Mouse (Mus musculus): ENCODE results near the gene Kif26b. TPM values are rescaled to one million over a fixed set of nuclear protein-coding genes. Genes with fewer than 3 reads are reported as not detected.

The Kif26b gene
- polyA plus RNA-seq, 1 experiment from 2014 or later, result 2.9 TPM

DNA sequence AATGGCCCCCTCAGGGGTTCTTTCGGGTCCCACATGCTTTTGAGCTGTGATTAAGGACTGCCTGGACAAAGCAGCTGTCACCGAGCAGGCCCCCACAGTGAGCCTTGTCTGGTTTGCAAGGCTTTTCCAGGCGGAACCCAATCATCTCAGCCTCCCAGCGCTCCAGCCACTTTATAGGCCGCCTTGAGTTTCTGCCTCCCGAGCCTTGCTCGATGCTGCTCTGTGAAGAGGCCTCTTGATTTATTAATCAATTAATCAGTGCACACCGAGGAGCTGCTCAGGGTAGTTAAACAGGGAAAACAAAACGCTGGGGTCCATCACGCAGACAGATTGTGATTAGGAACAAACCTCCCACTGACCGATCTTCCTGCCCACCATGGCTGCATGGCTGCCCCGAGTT, 148.2 kb downstream of the Kif26b start:
- 56% methylated on average over 12 of the region's 12 CpGs for WGBS
- Histone ChIP-seq H3K9ac (no peak overlapping the region), H3K36me3 (ENCODE audit: poor library complexity, severe bottlenecking) (no peaks in the 10 kb centered on the region), H3K9me3 (replicated peaks) (no peaks in the 10 kb centered on the region), H3K27ac (no peak overlapping the region), H3K27me3 (no peaks in the 10 kb centered on the region), H3K4me3 (no peak overlapping the region), H3K4me2 (no peak overlapping the region), H3K4me1 (no peaks in the 10 kb centered on the region)
- ATAC-seq, result no peak

DNA sequence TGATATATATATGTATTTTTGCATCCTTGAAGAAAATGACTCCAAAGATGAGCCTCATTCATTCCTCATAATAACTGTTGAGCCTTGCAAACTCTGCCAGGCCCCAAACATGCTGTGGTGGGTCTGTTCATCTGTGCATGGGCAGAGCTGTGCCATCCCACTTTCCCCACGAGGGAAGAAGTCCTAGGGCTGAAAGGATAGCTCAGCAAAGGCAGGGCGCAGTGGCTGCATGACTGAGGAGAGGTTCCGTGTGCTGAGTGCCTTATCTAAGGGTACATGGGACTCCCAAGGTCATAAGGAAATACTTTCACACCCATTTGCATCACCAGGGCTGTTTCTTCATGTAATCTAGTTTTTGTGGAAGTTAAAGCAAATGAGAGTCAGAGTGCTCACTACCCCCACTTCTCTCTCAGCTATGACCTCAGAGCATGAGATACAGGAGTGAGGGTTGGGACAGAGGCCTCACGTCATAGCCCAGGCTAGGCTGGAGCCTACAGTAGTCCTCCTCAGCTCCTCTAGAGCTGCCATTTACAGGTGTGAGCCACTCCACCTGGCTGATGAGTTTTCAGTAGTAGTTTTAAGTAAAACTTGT, 148.8 kb downstream of the Kif26b start:
- Histone ChIP-seq H3K9me3 (replicated peaks) (no peaks in the 10 kb centered on the region), H3K4me3 (no peak overlapping the region), H3K4me1 (no peaks in the 10 kb centered on the region), H3K9ac (no peak overlapping the region), H3K27me3 (no peaks in the 10 kb centered on the region), H3K27ac (no peak overlapping the region), H3K36me3 (ENCODE audit: poor library complexity, severe bottlenecking) (no peaks in the 10 kb centered on the region), H3K4me2 (no peak overlapping the region)
- WGBS, result 82% methylated on average over 4 of the region's 4 CpGs
- ATAC-seq, result no peak

- Histone ChIP-seq H3K36me3 (ENCODE audit: poor library complexity, severe bottlenecking) (no peaks in the 10 kb centered on the region), H3K4me3 (no peak overlapping the region), H3K27me3 (no peaks in the 10 kb centered on the region), H3K4me1 (no peaks in the 10 kb centered on the region), H3K9me3 (replicated peaks) (no peaks in the 10 kb centered on the region), H3K4me2 (no peak overlapping the region), H3K27ac (no peak overlapping the region), H3K9ac (no peak overlapping the region)
- 77% methylated on average over 10 of the region's 10 CpGs for WGBS
- no peak for ATAC-seq
These were observed 154.7 kb downstream of the Kif26b start for GRCm38 (mm10) chr1:178683631-178684030.

GRCm38 (mm10) chr1:178684991-178685680, 156.2 kb downstream of the Kif26b start:
- Histone ChIP-seq H3K27me3 (no peaks in the 10 kb centered on the region), H3K36me3 (ENCODE audit: poor library complexity, severe bottlenecking) (no peaks in the 10 kb centered on the region), H3K9ac (no peak overlapping the region), H3K27ac (no peak overlapping the region), H3K4me3 (no peak overlapping the region), H3K9me3 (replicated peaks) (no peaks in the 10 kb centered on the region), H3K4me1 (no peaks in the 10 kb centered on the region), H3K4me2 (no peak overlapping the region)
- ATAC-seq, result no peak
- WGBS, result 45% methylated on average over 8 of the region's 8 CpGs

GRCm38 (mm10) chr1:178686881-178687280, 158.0 kb downstream of the Kif26b start:
- Histone ChIP-seq H3K36me3 (ENCODE audit: poor library complexity, severe bottlenecking) (no peaks in the 10 kb centered on the region), H3K4me2 (no peak overlapping the region), H3K9me3 (replicated peaks) (no peaks in the 10 kb centered on the region), H3K4me3 (no peak overlapping the region), H3K27me3 (no peaks in the 10 kb centered on the region), H3K27ac (no peak overlapping the region), H3K4me1 (no peaks in the 10 kb centered on the region), H3K9ac (no peak overlapping the region)
- ATAC-seq, result no peak

- 54% methylated on average over 4 of the region's 4 CpGs for WGBS
- Histone ChIP-seq H3K4me3 (no peak overlapping the region), H3K9me3 (replicated peaks) (no peaks in the 10 kb centered on the region), H3K36me3 (ENCODE audit: poor library complexity, severe bottlenecking) (no peaks in the 10 kb centered on the region), H3K27me3 (no peaks in the 10 kb centered on the region), H3K4me1 (no peaks in the 10 kb centered on the region), H3K4me2 (no peak overlapping the region), H3K9ac (no peak overlapping the region), H3K27ac (no peak overlapping the region)
- no peak for ATAC-seq
These were observed 160.6 kb downstream of the Kif26b start for GRCm38 (mm10) chr1:178689512-178689911.

- Histone ChIP-seq H3K36me3 (ENCODE audit: poor library complexity, severe bottlenecking) (no peaks in the 10 kb centered on the region), H3K9me3 (replicated peaks) (no peaks in the 10 kb centered on the region), H3K27ac (no peak overlapping the region), H3K4me3 (no peak overlapping the region), H3K9ac (no peak overlapping the region), H3K4me2 (no peak overlapping the region), H3K4me1 (no peaks in the 10 kb centered on the region), H3K27me3 (no peaks in the 10 kb centered on the region)
- WGBS, result 94% methylated on average over 3 of the region's 3 CpGs
- no peak for ATAC-seq
These were observed 162.8 kb downstream of the Kif26b start for GRCm38 (mm10) chr1:178691679-178692078.

GRCm38 (mm10) chr1:178700102-178700501, 171.2 kb downstream of the Kif26b start:
- Histone ChIP-seq H3K4me2 (no peak overlapping the region), H3K9me3 (replicated peaks) (no peaks in the 10 kb centered on the region), H3K27me3 (no peaks in the 10 kb centered on the region), H3K4me3 (no peak overlapping the region), H3K36me3 (ENCODE audit: poor library complexity, severe bottlenecking) (no peaks in the 10 kb centered on the region), H3K27ac (no peak overlapping the region), H3K9ac (no peak overlapping the region), H3K4me1 (peaks cover 6% of the 10 kb centered on the region; the same call in 1 of the 2 replicates)
- peak; percentile 30; the same call in 1 of the 2 replicates for ATAC-seq
- WGBS, result 48% methylated on average over 4 of the region's 4 CpGs

- H3K9ac ChIP-seq, result no peak overlapping the region
These were observed 174.6 kb downstream of the Kif26b start for GRCm38 (mm10) chr1:178703496-178703895.

GRCm38 (mm10) chr1:178707925-178708351, 179.0 kb downstream of the Kif26b start:
- Histone ChIP-seq H3K9me3 (replicated peaks) (no peaks in the 10 kb centered on the region), H3K4me2 (no peak overlapping the region), H3K27ac (no peak overlapping the region), H3K36me3 (ENCODE audit: poor library complexity, severe bottlenecking) (no peaks in the 10 kb centered on the region), H3K9ac (no peak overlapping the region), H3K27me3 (no peaks in the 10 kb centered on the region), H3K4me1 (no peaks in the 10 kb centered on the region), H3K4me3 (no peak overlapping the region)
- no peak for ATAC-seq
- WGBS, result 83% methylated on average over 7 of the region's 7 CpGs

More at GRCm38 (mm10) chr1:178703496-178703895, 174.6 kb downstream of the Kif26b start:
- no peaks in the 10 kb centered on the region for H3K27me3 ChIP-seq
- H3K9me3 ChIP-seq (replicated peaks), result no peaks in the 10 kb centered on the region
- no peak overlapping the region for H3K4me3 ChIP-seq
- H3K4me1 ChIP-seq, result peaks cover 6% of the 10 kb centered on the region; the same call in 1 of the 2 replicates
- no peaks in the 10 kb centered on the region for H3K36me3 ChIP-seq (ENCODE audit: poor library complexity, severe bottlenecking)
- no peak overlapping the region for H3K4me2 ChIP-seq
- no peak for ATAC-seq
- no peak overlapping the region for H3K27ac ChIP-seq
- WGBS, result 67% methylated on average over 8 of the region's 8 CpGs

- Histone ChIP-seq H3K9ac (no peak overlapping the region), H3K27ac (no peak overlapping the region), H3K27me3 (no peaks in the 10 kb centered on the region), H3K4me2 (no peak overlapping the region), H3K4me1 (no peaks in the 10 kb centered on the region), H3K9me3 (replicated peaks) (no peaks in the 10 kb centered on the region), H3K36me3 (ENCODE audit: poor library complexity, severe bottlenecking) (no peaks in the 10 kb centered on the region), H3K4me3 (no peak overlapping the region)
- WGBS, result 97% methylated on average over 1 of the region's 1 CpGs
- ATAC-seq, result no peak
These were observed 179.4 kb downstream of the Kif26b start for GRCm38 (mm10) chr1:178708356-178708755.

DNA sequence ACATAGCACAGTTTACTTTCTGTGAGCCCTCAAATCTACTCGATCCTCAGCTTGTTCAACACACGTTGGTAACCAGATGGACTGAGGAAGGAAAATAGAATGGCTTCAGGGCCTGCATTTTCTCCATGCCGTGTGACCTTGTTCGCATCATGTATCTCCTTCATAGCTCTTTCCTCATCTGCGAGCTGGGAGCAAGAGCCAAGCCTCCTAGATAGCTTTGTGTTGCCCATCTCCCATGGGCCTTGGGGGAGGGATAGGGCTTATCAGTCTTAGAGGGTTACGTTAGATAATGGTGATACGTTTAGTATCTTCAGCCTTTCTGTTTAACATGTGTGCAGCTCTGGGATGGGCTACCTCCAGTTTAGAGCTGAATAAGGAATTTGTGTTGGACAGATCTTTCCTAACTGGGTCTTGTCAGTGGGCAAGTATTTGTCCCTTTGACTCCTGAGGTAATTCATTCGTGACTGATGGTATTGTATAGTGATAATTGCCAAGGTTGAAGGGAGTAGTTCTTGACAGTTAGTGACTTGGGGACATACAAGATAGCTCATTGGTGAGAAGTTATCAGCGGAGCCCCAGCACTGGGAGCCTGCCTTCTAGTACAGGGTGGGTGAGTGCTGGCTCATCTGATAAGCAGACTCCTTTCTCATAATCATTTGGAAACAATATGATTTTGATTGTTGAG, 183.4 kb downstream of the Kif26b start:
- Histone ChIP-seq H3K4me3 (no peak overlapping the region), H3K4me2 (no peak overlapping the region), H3K36me3 (ENCODE audit: poor library complexity, severe bottlenecking) (no peaks in the 10 kb centered on the region), H3K4me1 (no peaks in the 10 kb centered on the region), H3K27me3 (no peaks in the 10 kb centered on the region), H3K9ac (no peak overlapping the region), H3K27ac (no peak overlapping the region), H3K9me3 (replicated peaks) (no peaks in the 10 kb centered on the region)
- WGBS, result 87% methylated on average over 9 of the region's 9 CpGs
- ATAC-seq, result no peak
